Mouse (Mus musculus) gastrocnemius, postnatal 10 days (tissue): ENCODE measurements at regions not wholly inside any gene's neighbourhood (a gene's known extent, or its start where the extent isn't known, plus 50 kb on each side); places are given as distances from the start of the nearest gene placed in this dataset.
A peak's percentile ranks its signal among the peaks of the same experiment; 100 is the strongest.

Source experiments
- DNase-seq: peaks from one replicate; pipeline ENCODE4 v3.0.0; 2021; ENCODE audit warnings: mixed read lengths

- DNase-seq = no peak
Observed at GRCm38 (mm10) chrX:108608446-108608845, 56.2 kb downstream of the Gm379 start.

- no peak for DNase-seq
Observed at GRCm38 (mm10) chrX:108599906-108600468, 64.7 kb downstream of the Gm379 start.

DNA sequence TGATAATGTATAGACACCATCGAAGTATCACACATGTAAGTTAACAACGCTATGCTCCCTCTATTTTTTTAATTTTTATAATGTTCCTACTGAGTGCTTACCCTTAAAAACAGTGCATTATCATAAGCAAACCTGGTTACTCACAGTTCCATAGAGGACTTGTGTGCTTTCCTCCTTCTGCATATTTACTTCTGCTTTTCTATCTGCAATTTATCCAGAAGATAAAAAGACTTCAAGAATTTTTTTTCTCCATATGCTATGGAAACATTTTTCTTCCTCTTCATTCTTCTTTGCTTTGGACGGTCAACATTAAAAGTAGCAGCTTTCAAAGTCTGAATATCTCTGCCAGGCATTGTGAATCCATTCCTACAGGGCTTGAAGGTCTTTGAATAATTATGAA lies 102.7 kb downstream of the Gm379 start:
- no peak for DNase-seq

- no peak for DNase-seq
Observed at GRCm38 (mm10) chrX:108543149-108543548, 121.5 kb downstream of the Gm379 start.

GRCm38 (mm10) chrX:108541410-108541809 lies 123.3 kb downstream of the Gm379 start:
- no peak for DNase-seq

DNA sequence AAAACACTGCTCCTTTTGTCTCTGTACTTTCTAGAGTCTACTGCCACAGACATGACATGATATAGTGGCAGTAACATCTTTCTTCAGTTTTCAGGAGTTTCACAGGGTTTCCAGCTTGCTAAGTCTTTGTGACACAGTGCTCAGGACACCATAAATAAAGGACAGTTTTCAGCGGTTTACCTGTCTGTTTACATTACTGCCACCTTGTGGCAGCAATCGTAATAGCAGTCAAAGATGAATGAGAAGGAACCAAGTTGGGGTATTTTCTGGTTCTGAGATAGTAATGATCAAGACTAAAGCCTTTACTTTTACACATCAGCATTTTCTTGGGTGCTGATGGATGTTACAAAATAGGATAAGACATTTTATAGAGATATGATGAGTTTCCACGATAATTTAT lies 127.7 kb downstream of the Gm379 start:
- peak; percentile 26 for DNase-seq
